Mouse (Mus musculus) spleen, adult 10 weeks (tissue): ENCODE data around the gene Sh3bp5. TPM values are rescaled to one million over a fixed set of nuclear protein-coding genes. Genes with fewer than 3 reads are reported as not detected.

Experiments used
- polyA plus RNA-seq: library from polyadenylated mRNA; stranded (reverse); fragments of 350-450 nt; fragmentation: Illumina TruSeq; extraction: RNeasy Lipid Tissue Mini Kit (QIAGEN cat#74804); gene quantifications from one replicate; pipeline ENCODE4 v1.2.3, GENCODE M21; 2015; ENCODE audit warnings: low replicate concordance; ENCODE audit not compliant: insufficient read depth

The Sh3bp5 gene
- 102 TPM for polyA plus RNA-seq

GRCm38 (mm10) chr14:31435930-31436693, at the start of gene Sh3bp5:
Gene Sh3bp5, minus strand, starts transcription at chr14:31436078.

GRCm38 (mm10) chr14:31336369-31337155, 99.3 kb downstream of the Sh3bp5 start, which contains the start of gene Capn7:
Gene Capn7, plus strand, starts transcription at chr14:31336638.

GRCm38 (mm10) chr14:31323849-31324792, 111.8 kb downstream of the Sh3bp5 start, which contains the start of gene Dnah1:
Gene Dnah1, minus strand, starts transcription at chr14:31323896.

Other genes with a start within 250 kb of the Sh3bp5 start
- 0.69 TPM for gene Tnnc1, start 227.8 kb downstream of the Sh3bp5 start, polyA plus RNA-seq
- 231 TPM for gene Nisch, start 219.1 kb downstream of the Sh3bp5 start, polyA plus RNA-seq
- 5.0 TPM for gene Sema3g, start 218.2 kb downstream of the Sh3bp5 start, polyA plus RNA-seq
- gene Phf7, start 184.8 kb downstream of the Sh3bp5 start, polyA plus RNA-seq = 18.6 TPM
- 32.3 TPM for gene Bap1, start 184.6 kb downstream of the Sh3bp5 start, polyA plus RNA-seq
- 0.15 TPM for gene Dnah1, start 112.2 kb downstream of the Sh3bp5 start, polyA plus RNA-seq
- gene Capn7, start 99.4 kb downstream of the Sh3bp5 start, polyA plus RNA-seq = 75.4 TPM
- 40.0 TPM for gene Eaf1, start 58.3 kb upstream of the Sh3bp5 start, polyA plus RNA-seq
- 57.1 TPM for gene Mettl6, start 59.0 kb upstream of the Sh3bp5 start, polyA plus RNA-seq
- 17.7 TPM for gene Colq, start 155.3 kb upstream of the Sh3bp5 start, polyA plus RNA-seq
- gene Gm49387, start 204.8 kb upstream of the Sh3bp5 start, polyA plus RNA-seq = not detected
- gene Btd, start 204.9 kb upstream of the Sh3bp5 start, polyA plus RNA-seq = 12.3 TPM
- gene Hacl1, start 205.2 kb upstream of the Sh3bp5 start, polyA plus RNA-seq = 16.3 TPM